Mouse (Mus musculus): ENCODE measurements around the gene Arhgap25. TPM values are rescaled to one million over a fixed set of nuclear protein-coding genes. Genes with fewer than 3 reads are reported as not detected.

Arhgap25 gene
- polyA plus RNA-seq, 1 experiment from 2014 or later: 4.4 TPM

- no peak overlapping the region for H3K9ac ChIP-seq (replicated peaks; ENCODE audit: low read depth, low read length)
- 75% methylated on average over 6 of the region's 6 CpGs for WGBS
- no peak for ATAC-seq (ENCODE audit: insufficient number of reproducible peaks, insufficient read depth, low FRiP score, low read depth)
- no peak overlapping the region for H3K4me3 ChIP-seq (ENCODE audit: low read depth, low read length)
- H3K4me1 ChIP-seq (ENCODE audit: control insufficient read depth, insufficient read depth, low read length): no peaks in the 10 kb centered on the region
- H3K27me3 ChIP-seq (ENCODE audit: control insufficient read depth, insufficient read depth, low read length): no peaks in the 10 kb centered on the region
- H3K36me3 ChIP-seq (ENCODE audit: control insufficient read depth, insufficient read depth, low read length): no peaks in the 10 kb centered on the region
- H3K27ac ChIP-seq (ENCODE audit: low read length): no peak overlapping the region
- H3K4me2 ChIP-seq (replicated peaks; ENCODE audit: low read depth, low read length): no peak overlapping the region
- H3K9me3 ChIP-seq (ENCODE audit: control insufficient read depth, low read depth, low read length): peaks cover 3% of the 10 kb centered on the region; the same call in 1 of the 2 replicates
Measured at GRCm38 (mm10) chr6:87541171-87541571, 8.1 kb upstream of the Arhgap25 start.

- Histone ChIP-seq H3K9ac (replicated peaks; ENCODE audit: low read depth, low read length) (no peak overlapping the region), H3K4me1 (ENCODE audit: control insufficient read depth, insufficient read depth, low read length) (no peaks in the 10 kb centered on the region), H3K9me3 (ENCODE audit: control insufficient read depth, low read depth, low read length) (no peaks in the 10 kb centered on the region), H3K36me3 (ENCODE audit: control insufficient read depth, insufficient read depth, low read length) (no peaks in the 10 kb centered on the region), H3K27me3 (ENCODE audit: control insufficient read depth, insufficient read depth, low read length) (no peaks in the 10 kb centered on the region), H3K27ac (ENCODE audit: low read length) (no peak overlapping the region), H3K4me3 (ENCODE audit: low read depth, low read length) (no peak overlapping the region), H3K4me2 (replicated peaks; ENCODE audit: low read depth, low read length) (no peak overlapping the region)
- 75% methylated on average over 15 of the region's 15 CpGs for WGBS
- ATAC-seq (ENCODE audit: insufficient number of reproducible peaks, insufficient read depth, low FRiP score, low read depth): no peak
Measured at GRCm38 (mm10) chr6:87538376-87539270, 5.6 kb upstream of the Arhgap25 start.

- Histone ChIP-seq H3K36me3 (ENCODE audit: control insufficient read depth, insufficient read depth, low read length) (no peaks in the 10 kb centered on the region), H3K9ac (replicated peaks; ENCODE audit: low read depth, low read length) (no peak overlapping the region), H3K27me3 (ENCODE audit: control insufficient read depth, insufficient read depth, low read length) (no peaks in the 10 kb centered on the region), H3K9me3 (ENCODE audit: control insufficient read depth, low read depth, low read length) (no peaks in the 10 kb centered on the region), H3K27ac (ENCODE audit: low read length) (no peak overlapping the region), H3K4me3 (ENCODE audit: low read depth, low read length) (no peak overlapping the region), H3K4me2 (replicated peaks; ENCODE audit: low read depth, low read length) (no peak overlapping the region), H3K4me1 (ENCODE audit: control insufficient read depth, insufficient read depth, low read length) (no peaks in the 10 kb centered on the region)
- no peak for ATAC-seq (ENCODE audit: insufficient number of reproducible peaks, insufficient read depth, low FRiP score, low read depth)
- 65% methylated on average over 5 of the region's 5 CpGs for WGBS
Measured at GRCm38 (mm10) chr6:87537678-87538077, 4.6 kb upstream of the Arhgap25 start.

GRCm38 (mm10) chr6:87536270-87536669, 3.2 kb upstream of the Arhgap25 start:
- Histone ChIP-seq H3K9me3 (ENCODE audit: control insufficient read depth, low read depth, low read length) (no peaks in the 10 kb centered on the region), H3K27ac (ENCODE audit: low read length) (no peak overlapping the region), H3K4me1 (ENCODE audit: control insufficient read depth, insufficient read depth, low read length) (no peaks in the 10 kb centered on the region), H3K36me3 (ENCODE audit: control insufficient read depth, insufficient read depth, low read length) (no peaks in the 10 kb centered on the region), H3K27me3 (ENCODE audit: control insufficient read depth, insufficient read depth, low read length) (no peaks in the 10 kb centered on the region), H3K4me3 (ENCODE audit: low read depth, low read length) (no peak overlapping the region), H3K4me2 (replicated peaks; ENCODE audit: low read depth, low read length) (no peak overlapping the region), H3K9ac (replicated peaks; ENCODE audit: low read depth, low read length) (no peak overlapping the region)
- 65% methylated on average over 8 of the region's 8 CpGs for WGBS
- ATAC-seq (ENCODE audit: insufficient number of reproducible peaks, insufficient read depth, low FRiP score, low read depth): no peak

GRCm38 (mm10) chr6:87535651-87536050, 2.6 kb upstream of the Arhgap25 start:
- Histone ChIP-seq H3K4me1 (ENCODE audit: control insufficient read depth, insufficient read depth, low read length) (no peaks in the 10 kb centered on the region), H3K9ac (replicated peaks; ENCODE audit: low read depth, low read length) (no peak overlapping the region), H3K4me2 (replicated peaks; ENCODE audit: low read depth, low read length) (no peak overlapping the region), H3K4me3 (ENCODE audit: low read depth, low read length) (no peak overlapping the region), H3K27me3 (ENCODE audit: control insufficient read depth, insufficient read depth, low read length) (no peaks in the 10 kb centered on the region), H3K36me3 (ENCODE audit: control insufficient read depth, insufficient read depth, low read length) (no peaks in the 10 kb centered on the region), H3K27ac (ENCODE audit: low read length) (no peak overlapping the region), H3K9me3 (ENCODE audit: control insufficient read depth, low read depth, low read length) (no peaks in the 10 kb centered on the region)
- no peak for ATAC-seq (ENCODE audit: insufficient number of reproducible peaks, insufficient read depth, low FRiP score, low read depth)
- WGBS: 40% methylated on average over 9 of the region's 9 CpGs

GRCm38 (mm10) chr6:87534855-87535575, 2.0 kb upstream of the Arhgap25 start:
- no peaks in the 10 kb centered on the region for H3K9me3 ChIP-seq (ENCODE audit: control insufficient read depth, low read depth, low read length)
- H3K4me2 ChIP-seq (replicated peaks; ENCODE audit: low read depth, low read length): no peak overlapping the region
- H3K27me3 ChIP-seq (ENCODE audit: control insufficient read depth, insufficient read depth, low read length): no peaks in the 10 kb centered on the region
- no peak for ATAC-seq (ENCODE audit: insufficient number of reproducible peaks, insufficient read depth, low FRiP score, low read depth)
- H3K4me3 ChIP-seq (ENCODE audit: low read depth, low read length): no peak overlapping the region
- H3K9ac ChIP-seq (replicated peaks; ENCODE audit: low read depth, low read length): no peak overlapping the region
- WGBS: 69% methylated on average over 9 of the region's 9 CpGs
- H3K4me1 ChIP-seq (ENCODE audit: control insufficient read depth, insufficient read depth, low read length): no peaks in the 10 kb centered on the region
- no peaks in the 10 kb centered on the region for H3K36me3 ChIP-seq (ENCODE audit: control insufficient read depth, insufficient read depth, low read length)
- no peak overlapping the region for H3K27ac ChIP-seq (ENCODE audit: low read length)

GRCm38 (mm10) chr6:87531456-87532015, 1.5 kb downstream of the Arhgap25 start:
- no peaks in the 10 kb centered on the region for H3K36me3 ChIP-seq (ENCODE audit: control insufficient read depth, insufficient read depth, low read length)
- WGBS: 69% methylated on average over 2 of the region's 2 CpGs
- H3K27me3 ChIP-seq (ENCODE audit: control insufficient read depth, insufficient read depth, low read length): no peaks in the 10 kb centered on the region
- no peaks in the 10 kb centered on the region for H3K4me1 ChIP-seq (ENCODE audit: control insufficient read depth, insufficient read depth, low read length)
- no peaks in the 10 kb centered on the region for H3K9me3 ChIP-seq (ENCODE audit: control insufficient read depth, low read depth, low read length)
- no peak for ATAC-seq (ENCODE audit: insufficient number of reproducible peaks, insufficient read depth, low FRiP score, low read depth)
- H3K4me3 ChIP-seq (ENCODE audit: low read depth, low read length): no peak overlapping the region
- no peak overlapping the region for H3K9ac ChIP-seq (replicated peaks; ENCODE audit: low read depth, low read length)
- no peak overlapping the region for H3K27ac ChIP-seq (ENCODE audit: low read length)
- no peak overlapping the region for H3K4me2 ChIP-seq (replicated peaks; ENCODE audit: low read depth, low read length)

- Histone ChIP-seq H3K27me3 (ENCODE audit: control insufficient read depth, insufficient read depth, low read length) (no peaks in the 10 kb centered on the region), H3K9ac (replicated peaks; ENCODE audit: low read depth, low read length) (no peak overlapping the region), H3K4me2 (replicated peaks; ENCODE audit: low read depth, low read length) (no peak overlapping the region), H3K4me3 (ENCODE audit: low read depth, low read length) (no peak overlapping the region), H3K9me3 (ENCODE audit: control insufficient read depth, low read depth, low read length) (no peaks in the 10 kb centered on the region), H3K27ac (ENCODE audit: low read length) (no peak overlapping the region), H3K4me1 (ENCODE audit: control insufficient read depth, insufficient read depth, low read length) (no peaks in the 10 kb centered on the region), H3K36me3 (ENCODE audit: control insufficient read depth, insufficient read depth, low read length) (no peaks in the 10 kb centered on the region)
- ATAC-seq (ENCODE audit: insufficient number of reproducible peaks, insufficient read depth, low FRiP score, low read depth): no peak
- 86% methylated on average over 2 of the region's 2 CpGs for WGBS
Measured at GRCm38 (mm10) chr6:87530386-87530785, 2.7 kb downstream of the Arhgap25 start.
